In genomic region chr5:151396119-151396518, GRCm38 (mm10) we compare ENCODE assay signal across 31 mouse cellular contexts. TPM values are rescaled to one million over a fixed set of nuclear protein-coding genes. Genes with fewer than 3 reads are reported as not detected.
"Had no signal": no experiment of that assay in that cellular context is flagged by ENCODE, and none has a peak within 500 bp of the region (broad histone marks: within the 10 kb centered on the region; RNA-seq: fewer than 3 reads in every experiment).

No protein-coding gene starts in this region.

- DNase-seq: gastrocnemius, postnatal 14 days; gastrocnemius, postnatal 36 days; heart, adult 18-20 months; heart, postnatal 14 days; heart, postnatal 36 days; kidney, adult 11 months; kidney, adult 2 months; kidney, adult 9 months; kidney, postnatal 14 days; kidney, postnatal 36 days; layer of hippocampus, adult 9-11 months; layer of hippocampus, postnatal 36 days; left cerebral cortex, postnatal 4 days had no signal

- H3K4me3 ChIP-seq: heart, embryonic 10.5 days; heart, embryonic 13.5 days; heart, embryonic 15.5 days; hindbrain, embryonic 13.5 days; hindbrain, embryonic 15.5 days; kidney, embryonic 15.5 days; limb, embryonic 13.5 days; limb, embryonic 15.5 days; liver, embryonic 12.5 days had no signal

- ATAC-seq: hindbrain, postnatal 0 days; intestine, embryonic 16.5 days; liver, embryonic 12.5 days had no signal

- H3K27ac ChIP-seq: heart, embryonic 10.5 days; hindbrain, embryonic 13.5 days; hindbrain, embryonic 15.5 days; hindbrain, postnatal 0 days; kidney, postnatal 0 days; limb, embryonic 13.5 days; limb, embryonic 15.5 days; liver, embryonic 12.5 days; liver, embryonic 14.5 days had no signal

RNA-seq across cellular contexts. Expression of gene Gm42906, which starts 31.8 kb away (rescaled TPM):
- total RNA-seq: gastrocnemius, postnatal 36 days; hematopoietic stem cell, adult 5-6 weeks; hindbrain, postnatal 0 days; layer of hippocampus, adult 18-20 months; layer of hippocampus, adult 8-10 months; layer of hippocampus, postnatal 14 days; layer of hippocampus, postnatal 36 days; left cerebral cortex, postnatal 4 days; liver, adult 2 months had no signal
